Mouse (Mus musculus) heart, embryonic 14.5 days (tissue): Measurements from ENCODE around the gene Tmprss6. TPM values are rescaled to one million over a fixed set of nuclear protein-coding genes. Genes with fewer than 3 reads are reported as not detected.

Experiments used
- ATAC-seq: fragments of 200-750 bp; cut with Nextera tagmentation; 2 replicates; pipeline ENCODE4 v1.8.0; 2017; ENCODE audit warnings: low read depth, moderate TSS enrichment; ENCODE audit not compliant: insufficient number of reproducible peaks, insufficient read depth, low FRiP score
- H3K27ac ChIP-seq, 2 experiments: fragments of 200-500 bp in 1 of 2; fragments of 300-500 bp in 1 of 2; sonication (generic) in 1 of 2; replicated peaks in 1 of 2; 2 replicates each; pipeline ENCODE4 v1.5.1; 2012 to 2014; ENCODE audit warnings: low read depth in 2 of 2, low read length in 2 of 2, control low read depth in 1 of 2, mild to moderate bottlenecking in 1 of 2, mixed read lengths in 1 of 2; ENCODE audit not compliant: control insufficient read depth in 1 of 2, insufficient read depth in 1 of 2
- H3K27me3 ChIP-seq: fragments of 300-500 bp; sonication (generic); 2 replicates; pipeline ENCODE4 v1.6.1; 2014; ENCODE audit warnings: mild to moderate bottlenecking, low read length, control low read depth; ENCODE audit not compliant: control insufficient read depth, insufficient read depth
- H3K36me3 ChIP-seq: fragments of 300-500 bp; sonication (generic); 2 replicates; pipeline ENCODE4 v1.6.1; 2014; ENCODE audit warnings: mild to moderate bottlenecking, control low read depth, low read length, mixed read lengths; ENCODE audit not compliant: control insufficient read depth, insufficient read depth
- H3K4me1 ChIP-seq, 2 experiments: fragments of 200-500 bp in 1 of 2; fragments of 300-500 bp in 1 of 2; sonication (generic) in 1 of 2; 2 replicates each; pipeline ENCODE4 v1.6.1; 2012 to 2014; ENCODE audit warnings: low read length in 2 of 2, control low read depth in 1 of 2, mixed read lengths in 1 of 2; ENCODE audit not compliant: control insufficient read depth in 2 of 2, insufficient read depth in 2 of 2
- H3K4me2 ChIP-seq: fragments of 300-500 bp; sonication (generic); 2 replicates; pipeline ENCODE4 v1.6.1; 2014; ENCODE audit warnings: mild to moderate bottlenecking, low read length
- H3K4me3 ChIP-seq, 2 experiments: fragments of 200-500 bp in 1 of 2; fragments of 300-500 bp in 1 of 2; sonication (generic) in 1 of 2; 2 replicates each; pipeline ENCODE4 v1.5.1; 2012 to 2014; ENCODE audit warnings: low read length in 2 of 2, mild to moderate bottlenecking in 2 of 2, control low read depth in 1 of 2, low read depth in 1 of 2, moderate library complexity in 1 of 2; ENCODE audit not compliant: control insufficient read depth in 1 of 2, insufficient read depth in 1 of 2
- H3K9ac ChIP-seq: fragments of 300-500 bp; sonication (generic); 2 replicates; pipeline ENCODE4 v1.6.1; 2014; ENCODE audit warnings: mild to moderate bottlenecking, low read length
- H3K9me3 ChIP-seq: fragments of 300-500 bp; sonication (generic); 2 replicates; pipeline ENCODE4 v1.6.1; 2016; ENCODE audit warnings: low read length, control low read depth; ENCODE audit not compliant: control insufficient read depth
- WGBS: fragments of 180-500 bp; shearing (Covaris S2); extraction: QIAGEN DNeasy Blood & Tissue Kit; methylation state at CpG from one replicate; pipeline ENCODE4 v1.1.7; 2014; 5-methylcytosine and 5-hydroxymethylcytosine counted together
- polyA plus RNA-seq: library from polyadenylated mRNA; unstranded; fragments of >200 nt; fragmentation: Nextera tagmentation; extraction: Ambion mirVana; gene quantifications from 2 replicates; pipeline ENCODE4 v1.2.1, GENCODE M21; 2014

Tmprss6 gene
- polyA plus RNA-seq, 1 experiment from 2014 or later, result not detected

DNA sequence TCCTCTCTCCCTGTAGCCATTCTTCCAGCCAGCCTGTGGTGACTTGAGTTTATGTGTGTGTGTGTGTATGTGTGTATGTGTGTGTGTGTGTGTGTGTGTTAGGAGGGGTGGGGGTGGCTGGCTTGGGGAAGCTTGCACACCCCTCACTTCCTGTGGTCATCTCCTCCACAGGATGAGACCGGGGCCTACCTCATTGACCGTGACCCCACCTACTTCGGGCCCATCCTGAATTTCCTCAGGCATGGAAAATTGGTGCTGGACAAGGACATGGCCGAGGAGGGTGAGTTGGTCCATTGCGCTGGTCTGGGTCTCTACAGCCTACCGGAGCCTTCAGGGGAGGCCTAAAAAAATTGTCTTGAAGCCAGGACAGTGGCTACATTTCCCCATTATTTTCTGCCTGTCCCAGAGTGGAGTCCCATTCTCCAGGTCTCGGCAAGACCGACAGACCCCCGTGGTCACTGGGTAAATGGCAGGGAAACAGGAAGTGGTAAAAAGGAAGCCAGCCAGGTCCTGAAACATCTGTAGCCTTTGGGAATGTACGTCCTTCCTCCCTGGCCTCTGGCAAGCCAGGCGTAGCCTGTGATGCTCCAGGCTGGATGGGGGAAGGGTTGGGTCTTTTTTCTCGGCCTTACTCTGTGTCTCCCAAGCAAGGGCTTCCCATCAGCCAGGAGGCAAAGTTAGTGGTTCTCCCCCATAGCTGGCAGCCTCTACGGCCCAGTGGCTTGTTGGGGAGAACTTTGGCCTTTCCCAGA, 38.4 kb downstream of the Tmprss6 start:
- Histone ChIP-seq H3K9me3 (no peaks in the 10 kb centered on the region), H3K4me1 (peaks cover 6 to 7% of the 10 kb centered on the region in 2 experiments), H3K4me2 (peak overlapping the region; percentile 89), H3K27ac (peak overlapping the region; percentile 21 to 66; a peak in 3 of 4 replicates), H3K36me3 (peaks cover 10% of the 10 kb centered on the region), H3K27me3 (peaks cover 3% of the 10 kb centered on the region; the same call in 1 of the 2 replicates), H3K9ac (no peak overlapping the region), H3K4me3 (peak overlapping the region in 1 of 2 experiments; percentile 66; a peak in 1 of 4 replicates)
- WGBS, result 72% methylated on average over 13 of the region's 13 CpGs
- ATAC-seq, result no peak

DNA sequence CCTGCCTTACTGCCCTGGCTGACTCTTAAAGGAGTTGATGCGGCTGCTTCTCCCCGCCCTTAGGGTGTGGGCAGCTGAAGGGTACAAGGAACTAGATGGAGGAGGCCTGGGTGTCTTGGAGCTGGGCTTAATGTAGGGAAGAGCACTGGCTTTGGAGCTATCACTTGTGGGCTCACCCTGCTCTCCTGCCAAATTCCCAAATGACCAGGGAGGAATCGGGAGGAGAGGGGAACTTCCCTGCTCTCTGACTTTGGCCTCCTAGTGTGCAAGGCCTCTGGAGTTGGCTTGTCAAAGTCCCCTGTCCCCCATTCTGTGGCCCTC, 39.3 kb downstream of the Tmprss6 start:
- ATAC-seq, result no peak
- 26% methylated on average over 3 of the region's 3 CpGs for WGBS

DNA sequence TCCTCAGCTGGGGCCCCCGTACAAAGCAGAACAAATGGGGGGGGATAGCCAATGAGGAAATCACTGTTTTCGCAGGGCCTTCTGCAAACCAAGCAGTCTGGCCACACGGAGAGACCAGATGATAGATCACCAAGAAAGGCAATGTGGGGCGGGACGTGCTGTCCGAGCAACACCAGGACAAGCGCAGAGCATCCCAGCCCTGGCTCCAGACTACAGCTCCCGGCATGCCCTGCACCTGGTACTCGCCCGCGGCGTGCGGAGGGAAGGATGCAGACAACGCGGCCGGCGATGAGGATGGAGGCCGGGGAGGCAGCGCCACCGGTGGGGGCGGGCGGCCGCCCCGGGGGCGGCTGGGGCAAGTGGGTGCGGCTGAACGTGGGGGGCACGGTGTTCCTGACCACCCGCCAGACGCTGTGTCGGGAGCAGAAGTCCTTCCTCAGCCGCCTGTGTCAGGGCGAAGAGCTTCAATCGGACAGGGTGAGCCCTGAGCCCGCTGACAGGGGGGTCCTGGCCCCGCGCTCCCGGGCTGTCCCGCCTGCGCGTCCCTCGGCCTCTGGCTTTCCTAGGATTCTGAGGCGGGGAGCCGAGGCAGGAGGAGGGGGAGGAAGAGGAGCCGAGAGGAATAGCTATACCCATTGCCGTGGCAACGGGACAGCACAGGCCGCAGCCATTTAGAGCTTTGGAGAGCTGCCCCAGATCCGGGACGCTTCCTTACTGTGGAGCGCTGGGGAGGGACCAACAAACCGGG, 39.9 kb downstream of the Tmprss6 start, which contains the start of gene Kctd17:
Gene Kctd17, plus strand, starts transcription at position 174 of the 748 bp plus-strand sequence.
- WGBS, result under 1% methylated on average over 50 of the region's 52 CpGs
- Histone ChIP-seq H3K27ac (peak within 1 kb of the TSS in 1 of 2 experiments; percentile 66; a peak in 2 of 4 replicates), H3K4me2 (peak within 1 kb of the TSS; percentile 89), H3K36me3 (peaks cover under 1% of the 10 kb centered on the region; the same call in 1 of the 2 replicates), H3K27me3 (peaks cover 3% of the 10 kb centered on the region; the same call in 1 of the 2 replicates), H3K4me3 (peak within 1 kb of the TSS; percentile 66), H3K9me3 (no peaks in the 10 kb centered on the region), H3K9ac (peak within 1 kb of the TSS; percentile 74), H3K4me1 (peaks cover 6 to 7% of the 10 kb centered on the region in 2 experiments)
- ATAC-seq, result peak; percentile 60; the same call in 1 of the 2 replicates

More for the DNA sequence above, 39.3 kb downstream of the Tmprss6 start:
- Histone ChIP-seq H3K4me2 (peak overlapping the region; percentile 89), H3K9me3 (no peaks in the 10 kb centered on the region), H3K36me3 (peaks cover 5% of the 10 kb centered on the region), H3K9ac (peak overlapping the region; percentile 74), H3K4me1 (peaks cover 6 to 7% of the 10 kb centered on the region in 2 experiments), H3K27me3 (peaks cover 3% of the 10 kb centered on the region; the same call in 1 of the 2 replicates), H3K4me3 (peak overlapping the region; percentile 66), H3K27ac (peak overlapping the region in 1 of 2 experiments; percentile 66; a peak in 2 of 4 replicates)

DNA sequence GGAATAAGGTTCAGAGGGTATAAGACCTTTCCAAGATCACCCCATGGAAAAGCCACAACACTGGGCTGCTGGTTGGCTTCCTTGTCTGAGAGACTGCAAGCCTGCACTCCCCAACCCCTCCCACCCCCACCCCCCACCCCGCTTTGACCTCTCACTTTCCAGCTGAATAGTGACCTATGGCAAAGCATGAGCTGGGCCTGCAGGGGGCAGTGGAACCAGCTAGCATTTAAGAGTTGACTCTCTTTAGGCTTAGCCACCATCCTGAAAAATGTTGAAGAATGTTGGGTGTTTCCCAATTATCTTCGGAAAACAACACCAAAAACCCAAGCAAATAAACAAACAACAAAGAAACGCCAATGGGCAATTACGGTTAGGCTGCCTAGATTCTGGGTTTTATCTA, 43.2 kb downstream of the Tmprss6 start:
- ATAC-seq, result no peak
- Histone ChIP-seq H3K4me2 (no peak overlapping the region), H3K9me3 (no peaks in the 10 kb centered on the region), H3K27ac (no peak overlapping the region), H3K9ac (no peak overlapping the region), H3K27me3 (peaks cover 13% of the 10 kb centered on the region; the same call in 1 of the 2 replicates), H3K4me1 (peaks cover 6 to 7% of the 10 kb centered on the region in 2 experiments), H3K4me3 (no peak overlapping the region), H3K36me3 (no peaks in the 10 kb centered on the region)
- WGBS, result 54% methylated on average over 4 of the region's 4 CpGs

DNA sequence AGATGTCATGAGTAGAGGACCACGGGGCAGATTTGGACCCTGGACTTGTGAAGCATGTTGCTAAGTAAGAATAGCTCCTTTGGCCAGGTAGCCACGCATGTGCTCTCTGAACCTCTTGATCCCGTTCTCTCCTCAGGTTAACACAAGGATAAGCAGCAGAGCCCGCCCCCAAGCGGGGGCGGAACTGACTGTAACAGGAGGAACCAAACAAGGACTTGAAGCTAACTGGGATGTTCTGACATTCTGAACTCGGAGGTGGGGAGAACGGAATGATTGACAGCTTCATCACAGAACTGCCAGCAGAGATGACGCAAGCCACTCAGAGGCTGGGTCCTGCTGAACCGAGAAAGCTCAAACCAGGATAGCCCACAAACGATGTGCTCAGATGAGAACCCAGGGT, 43.9 kb downstream of the Tmprss6 start:
- Histone ChIP-seq H3K4me1 (peaks cover 4 to 6% of the 10 kb centered on the region in 2 experiments), H3K36me3 (no peaks in the 10 kb centered on the region), H3K4me3 (no peak overlapping the region), H3K9me3 (no peaks in the 10 kb centered on the region), H3K27me3 (peaks cover 13% of the 10 kb centered on the region; the same call in 1 of the 2 replicates), H3K9ac (no peak overlapping the region; the same call in 1 of the 2 replicates), H3K27ac (no peak overlapping the region), H3K4me2 (no peak overlapping the region)
- 12% methylated on average over 11 of the region's 11 CpGs for WGBS
- ATAC-seq, result no peak

DNA sequence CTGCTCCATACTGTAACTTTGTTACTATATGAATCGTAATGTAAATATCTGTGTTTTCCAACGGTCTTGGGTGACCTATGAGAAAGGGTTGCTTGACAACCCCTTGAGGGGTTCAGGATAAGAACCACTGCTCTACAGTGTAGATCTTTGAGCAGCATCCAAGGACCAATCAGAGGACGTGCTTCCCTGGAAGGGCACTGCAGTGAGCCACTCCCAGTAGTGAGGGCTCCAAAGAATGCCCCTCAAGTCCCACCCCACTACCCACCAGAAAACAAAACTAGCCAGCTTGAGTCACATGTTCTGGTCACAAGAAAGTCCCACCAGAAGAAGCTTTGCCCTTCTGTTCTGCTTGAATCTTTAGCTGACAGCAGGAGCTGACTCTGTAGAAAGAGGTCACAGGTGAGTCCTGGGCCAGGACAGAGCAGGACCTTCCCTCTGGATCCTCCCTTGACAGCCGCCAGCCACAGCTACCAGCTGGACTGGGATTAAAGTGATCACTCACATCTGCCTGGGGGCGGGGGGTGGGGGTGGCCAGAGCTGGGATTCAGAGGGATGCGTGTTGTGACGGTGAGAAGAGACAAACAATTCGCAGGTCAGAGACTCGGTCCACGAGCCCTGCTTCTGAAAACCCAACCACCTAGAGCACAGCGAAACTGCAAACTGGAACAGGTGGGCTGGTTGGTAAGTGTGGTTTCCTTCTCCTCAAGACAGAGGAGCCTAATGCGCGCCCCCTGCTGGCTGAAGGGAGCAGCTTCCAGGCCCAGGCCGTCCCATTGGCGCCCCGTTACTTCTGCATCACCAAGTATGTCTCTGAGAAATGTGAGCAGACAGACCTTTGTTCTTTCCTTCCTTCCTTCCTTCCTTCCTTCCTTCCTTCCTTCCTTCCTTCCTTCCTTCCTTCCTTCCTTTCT, 46.1 kb downstream of the Tmprss6 start:
- no peak overlapping the region for H3K9ac ChIP-seq
- no peaks in the 10 kb centered on the region for H3K4me1 ChIP-seq
- H3K9me3 ChIP-seq, result no peaks in the 10 kb centered on the region
- H3K4me2 ChIP-seq, result no peak overlapping the region
- no peak for ATAC-seq
- H3K27me3 ChIP-seq, result peaks cover 10% of the 10 kb centered on the region; the same call in 1 of the 2 replicates
- H3K27ac ChIP-seq, result no peak overlapping the region
- H3K4me3 ChIP-seq, result no peak overlapping the region
- WGBS, result 12% methylated on average over 16 of the region's 16 CpGs
- no peaks in the 10 kb centered on the region for H3K36me3 ChIP-seq

DNA sequence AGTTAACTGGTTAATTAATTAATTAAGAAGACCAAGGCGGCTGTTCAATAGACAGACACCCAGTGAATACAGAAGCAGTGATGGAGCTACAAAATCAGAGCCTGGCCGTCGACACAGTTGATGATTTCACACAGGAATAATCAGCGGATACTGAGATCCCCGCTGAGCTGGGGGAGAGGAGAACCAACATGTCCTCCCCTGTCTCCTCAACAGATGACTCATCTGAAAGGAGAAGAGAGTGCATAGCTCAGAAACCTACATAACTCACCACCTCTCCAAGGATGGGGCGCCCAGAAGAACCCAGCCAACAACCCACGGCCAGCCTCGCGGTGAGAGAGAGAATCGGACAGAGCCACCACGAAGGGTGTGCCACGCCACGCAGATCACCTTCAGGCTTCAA, 48.0 kb downstream of the Tmprss6 start:
- no peaks in the 10 kb centered on the region for H3K36me3 ChIP-seq
- 71% methylated on average over 13 of the region's 13 CpGs for WGBS
- H3K9me3 ChIP-seq, result no peaks in the 10 kb centered on the region
- H3K4me2 ChIP-seq, result no peak overlapping the region
- H3K27ac ChIP-seq, result no peak overlapping the region
- no peak for ATAC-seq
- H3K4me3 ChIP-seq, result no peak overlapping the region
- no peaks in the 10 kb centered on the region for H3K4me1 ChIP-seq
- no peak overlapping the region for H3K9ac ChIP-seq
- peaks cover 10% of the 10 kb centered on the region; the same call in 1 of the 2 replicates for H3K27me3 ChIP-seq
